Mouse (Mus musculus) olfactory bulb, adult 2 months (tissue): ENCODE measurements around the gene Olfr539.

Experiments
- CTCF ChIP-seq: fragments of 200-500 bp; IDR thresholded peaks from 2 replicates; pipeline ENCODE4 v1.5.1; 2012; ENCODE audit warnings: low read depth, mild to moderate bottlenecking, low read length, moderate library complexity; ENCODE audit not compliant: insufficient read depth
- POLR2A ChIP-seq: fragments of 200-500 bp; IDR thresholded peaks from 2 replicates; pipeline ENCODE4 v1.6.1; 2012; ENCODE audit warnings: mild to moderate bottlenecking, low read depth, low read length, moderate library complexity; ENCODE audit not compliant: insufficient read depth

GRCm38 (mm10) chr7:140630559-140630958 lies 29.2 kb upstream of the Olfr539 start:
- TF ChIP-seq POLR2A (no peak), CTCF (no peak)
